Mouse (Mus musculus): ENCODE measurements around the gene Cux2.

DNA sequence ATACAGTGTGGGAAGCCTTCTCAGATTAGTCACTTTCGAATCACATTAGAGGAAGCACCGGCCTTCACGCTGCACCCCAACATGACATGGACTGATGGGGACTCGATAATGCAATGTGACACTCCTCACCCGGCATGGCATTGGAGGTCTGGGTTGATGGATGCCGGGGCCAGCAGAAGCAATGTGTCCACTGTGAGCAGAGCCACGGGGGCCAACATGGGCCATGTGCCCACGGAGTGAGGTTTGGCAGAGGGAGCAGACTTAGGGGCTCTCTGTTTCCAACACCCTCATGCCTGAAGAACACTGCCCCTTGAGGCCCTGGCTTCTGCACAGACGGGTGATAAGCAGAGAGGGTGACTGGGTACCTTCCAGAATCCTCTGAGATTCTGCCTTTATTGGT lies 91.4 kb downstream of the Cux2 start:
- TF ChIP-seq CTCF (IDR thresholded peaks at IDR 0.05; ENCODE audit: borderline replicate concordance, insufficient read depth, low read depth, low read length) (no peak), POLR2A (IDR thresholded peaks at IDR 0.05; ENCODE audit: borderline replicate concordance, insufficient read depth, low read length) (no peak)

Measured in cerebellum, adult 2 months (tissue).